Mouse (Mus musculus) kidney, postnatal 0 days (tissue): ENCODE data around the gene Acsf3. TPM values are rescaled to one million over a fixed set of nuclear protein-coding genes. Genes with fewer than 3 reads are reported as not detected.

ENCODE experiments used
- ATAC-seq: fragments of 200-750 bp; cut with Nextera tagmentation; replicated peaks from 2 replicates; pipeline ENCODE4 v1.8.0; 2017; ENCODE audit warnings: low read depth, moderate number of reproducible peaks, moderate TSS enrichment, moderate library complexity; ENCODE audit not compliant: low FRiP score
- DNase-seq: peaks from one replicate; pipeline ENCODE4 v3.0.0-alpha.2; 2016; ENCODE audit warnings: low spot score
- H3K27ac ChIP-seq: fragments of 300-500 bp; sonication (generic); 2 replicates; pipeline ENCODE4 v1.5.1; 2014; ENCODE audit warnings: mild to moderate bottlenecking
- H3K27me3 ChIP-seq: fragments of 300-500 bp; sonication (generic); 2 replicates; pipeline ENCODE4 v1.6.1; 2014; ENCODE audit warnings: low read length, mixed read lengths; ENCODE audit not compliant: insufficient read depth
- H3K36me3 ChIP-seq: fragments of 300-500 bp; sonication (generic); 2 replicates; pipeline ENCODE4 v1.6.1; 2014; ENCODE audit warnings: low read length, mixed read lengths; ENCODE audit not compliant: insufficient read depth
- H3K4me1 ChIP-seq: fragments of 300-500 bp; sonication (generic); replicated peaks from 2 replicates; pipeline ENCODE4 v1.6.1; 2014; ENCODE audit warnings: antibody characterized with exemption, low read length, mixed read lengths; ENCODE audit not compliant: insufficient read depth
- H3K4me2 ChIP-seq: fragments of 300-500 bp; sonication (generic); 2 replicates; pipeline ENCODE4 v1.6.1; 2014; ENCODE audit warnings: mild to moderate bottlenecking, low read length, moderate library complexity, mixed read lengths
- H3K4me3 ChIP-seq: fragments of 300-500 bp; sonication (generic); replicated peaks from 2 replicates; pipeline ENCODE4 v1.5.1; 2014; ENCODE audit warnings: low read depth, low read length
- H3K9ac ChIP-seq: fragments of 300-500 bp; sonication (generic); 2 replicates; pipeline ENCODE4 v1.6.1; 2014; ENCODE audit warnings: low read depth, low read length
- H3K9me3 ChIP-seq: fragments of 300-500 bp; sonication (generic); replicated peaks from 2 replicates; pipeline ENCODE4 v1.6.1; 2016; ENCODE audit warnings: low read length, inconsistent platforms, mixed read lengths
- CTCF ChIP-seq: IDR thresholded peaks from 2 replicates; pipeline ENCODE4 v1.5.1; 2016; ENCODE audit warnings: antibody characterized with exemption, low read depth, mild to moderate bottlenecking, moderate library complexity
- WGBS: fragments of 180-500 bp; shearing (Covaris S2); extraction: QIAGEN DNeasy Blood & Tissue Kit; methylation state at CpG from one replicate; pipeline ENCODE4 v1.1.7; 2014; 5-methylcytosine and 5-hydroxymethylcytosine counted together
- polyA plus RNA-seq: library from polyadenylated mRNA; unstranded; fragments of >200 nt; fragmentation: Nextera tagmentation; extraction: Ambion mirVana; gene quantifications from 2 replicates; pipeline ENCODE4 v1.2.1, GENCODE M21; 2015

Acsf3 gene
- polyA plus RNA-seq, 1 experiment from 2014 or later, result 21.4 TPM

DNA sequence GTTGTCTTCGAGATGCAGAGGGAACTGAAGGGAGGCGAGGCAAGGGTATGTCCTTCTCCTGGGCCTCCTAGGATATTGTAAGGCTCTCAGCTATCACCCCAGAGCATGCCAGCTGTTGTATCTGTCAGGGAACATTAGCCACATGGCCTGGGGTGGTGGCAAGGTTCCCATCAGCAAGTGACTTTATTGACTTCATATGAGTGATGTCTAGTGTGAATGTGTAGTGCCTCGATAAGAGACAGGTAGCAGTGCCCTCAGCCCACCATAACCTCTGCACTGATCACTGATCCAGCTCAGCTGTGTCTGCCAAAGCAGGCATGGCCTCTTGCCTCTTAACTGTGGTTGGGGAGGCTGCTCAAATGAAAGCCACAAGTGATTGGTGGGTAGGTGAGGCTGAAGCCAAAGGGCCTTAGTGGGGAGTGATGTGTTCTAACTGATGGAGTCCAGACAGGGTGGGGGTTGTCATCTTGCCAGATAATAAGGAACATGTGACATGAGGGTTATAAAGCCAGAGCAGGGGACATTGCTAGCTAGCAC lies 3.5 kb downstream of the Acsf3 start:
- no peak overlapping the region for H3K4me3 ChIP-seq
- TF ChIP-seq CTCF, result no peak
- H3K9me3 ChIP-seq, result no peaks in the 10 kb centered on the region
- H3K9ac ChIP-seq, result no peak overlapping the region
- no peaks in the 10 kb centered on the region for H3K27me3 ChIP-seq
- H3K4me2 ChIP-seq, result no peak overlapping the region
- ATAC-seq (no peak), DNase-seq (no peak)
- peaks cover 13% of the 10 kb centered on the region; the same call in 1 of the 2 replicates for H3K36me3 ChIP-seq
- WGBS, result 86% methylated on average over 3 of the region's 3 CpGs
- H3K4me1 ChIP-seq, result 0 out of 2 replicates have a peak, but pooled peaks cover 3% of the 10 kb centered on the region
- no peak overlapping the region for H3K27ac ChIP-seq

DNA sequence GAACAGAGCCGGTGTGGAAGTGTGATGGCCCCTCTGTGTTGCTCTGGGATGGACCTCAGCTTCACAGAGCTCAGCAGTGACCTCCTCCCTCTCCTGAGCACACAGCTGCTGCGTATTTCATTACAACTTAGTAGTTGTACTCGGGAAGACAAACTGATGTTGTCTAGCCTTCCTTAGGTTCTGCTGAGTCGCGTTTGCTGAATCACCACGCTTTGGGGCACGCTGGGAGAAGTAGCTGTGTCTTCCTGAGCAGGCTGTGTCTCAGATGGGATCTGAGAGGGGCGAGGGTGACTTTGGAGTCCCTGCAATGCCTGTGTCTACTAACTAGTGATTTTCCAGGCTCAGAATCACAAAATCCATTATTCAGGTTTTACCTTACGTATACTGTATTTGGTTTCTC lies 4.0 kb downstream of the Acsf3 start:
- H3K4me2 ChIP-seq, result no peak overlapping the region
- H3K4me3 ChIP-seq, result no peak overlapping the region
- no peaks in the 10 kb centered on the region for H3K27me3 ChIP-seq
- ATAC-seq (no peak), DNase-seq (no peak)
- TF ChIP-seq CTCF, result no peak
- peaks cover 16% of the 10 kb centered on the region; the same call in 1 of the 2 replicates for H3K36me3 ChIP-seq
- 0 out of 2 replicates have a peak, but pooled peaks cover 3% of the 10 kb centered on the region for H3K4me1 ChIP-seq
- no peaks in the 10 kb centered on the region for H3K9me3 ChIP-seq
- H3K9ac ChIP-seq, result no peak overlapping the region
- 83% methylated on average over 9 of the region's 9 CpGs for WGBS
- no peak overlapping the region for H3K27ac ChIP-seq

DNA sequence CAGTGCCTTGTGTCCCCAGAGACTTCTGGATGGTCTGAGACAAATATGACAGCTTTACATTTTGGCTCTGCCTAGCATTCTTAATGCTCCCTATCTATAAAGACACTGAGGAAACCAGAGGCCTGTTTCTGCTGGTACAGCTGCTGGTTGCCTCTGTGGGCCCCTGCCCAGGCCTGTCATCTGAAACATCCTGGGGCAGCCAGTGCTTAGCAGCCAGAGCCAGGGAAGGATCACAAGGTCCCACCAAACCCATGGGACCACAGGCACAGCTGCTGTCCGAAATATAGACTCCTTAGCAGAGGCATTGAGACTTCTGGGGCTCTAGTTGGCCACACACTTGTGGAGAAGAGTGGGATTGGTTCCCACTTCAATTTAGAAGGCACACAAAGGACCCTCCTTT lies 9.5 kb downstream of the Acsf3 start:
- 85% methylated on average over 1 of the region's 1 CpGs for WGBS
- no peak for TF ChIP-seq CTCF

DNA sequence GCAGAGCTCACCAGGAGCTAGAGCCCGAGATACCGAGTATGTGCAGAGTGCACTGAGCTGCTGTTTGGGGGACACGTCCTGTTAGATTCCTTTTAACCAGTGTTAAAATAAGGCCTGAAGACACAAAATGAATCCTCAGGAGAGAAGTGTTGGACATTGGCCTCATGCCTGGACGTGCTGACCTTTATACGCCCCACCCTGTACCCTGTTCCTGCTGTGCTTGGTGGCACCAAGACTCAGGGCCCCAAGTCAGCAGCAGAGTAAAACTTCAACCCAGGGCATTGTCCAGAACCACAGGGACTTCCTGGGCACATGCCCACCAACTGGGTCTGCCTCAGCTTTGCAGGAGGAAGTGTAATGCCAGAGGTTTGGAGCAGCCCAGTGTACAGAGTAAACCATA lies 14.5 kb downstream of the Acsf3 start:
- H3K27me3 ChIP-seq, result no peaks in the 10 kb centered on the region
- TF ChIP-seq CTCF, result no peak
- no peak overlapping the region for H3K9ac ChIP-seq
- H3K27ac ChIP-seq, result no peak overlapping the region
- H3K4me3 ChIP-seq, result no peak overlapping the region
- no peaks in the 10 kb centered on the region for H3K4me1 ChIP-seq
- DNase-seq, result no peak
- H3K4me2 ChIP-seq, result no peak overlapping the region
- H3K36me3 ChIP-seq, result peaks cover 29% of the 10 kb centered on the region
- WGBS, result 92% methylated on average over 5 of the region's 5 CpGs
- ATAC-seq, result 0 out of 2 replicates have a peak, but pooled peaks have one; percentile 40
- H3K9me3 ChIP-seq, result no peaks in the 10 kb centered on the region

More for the DNA sequence above, 9.5 kb downstream of the Acsf3 start:
- no peak overlapping the region for H3K4me3 ChIP-seq
- no peak for DNase-seq
- H3K9ac ChIP-seq, result no peak overlapping the region
- H3K36me3 ChIP-seq, result peaks cover 45% of the 10 kb centered on the region
- ATAC-seq, result no peak
- H3K4me2 ChIP-seq, result no peak overlapping the region
- no peaks in the 10 kb centered on the region for H3K27me3 ChIP-seq
- no peaks in the 10 kb centered on the region for H3K9me3 ChIP-seq
- H3K4me1 ChIP-seq, result no peaks in the 10 kb centered on the region
- no peak overlapping the region for H3K27ac ChIP-seq

DNA sequence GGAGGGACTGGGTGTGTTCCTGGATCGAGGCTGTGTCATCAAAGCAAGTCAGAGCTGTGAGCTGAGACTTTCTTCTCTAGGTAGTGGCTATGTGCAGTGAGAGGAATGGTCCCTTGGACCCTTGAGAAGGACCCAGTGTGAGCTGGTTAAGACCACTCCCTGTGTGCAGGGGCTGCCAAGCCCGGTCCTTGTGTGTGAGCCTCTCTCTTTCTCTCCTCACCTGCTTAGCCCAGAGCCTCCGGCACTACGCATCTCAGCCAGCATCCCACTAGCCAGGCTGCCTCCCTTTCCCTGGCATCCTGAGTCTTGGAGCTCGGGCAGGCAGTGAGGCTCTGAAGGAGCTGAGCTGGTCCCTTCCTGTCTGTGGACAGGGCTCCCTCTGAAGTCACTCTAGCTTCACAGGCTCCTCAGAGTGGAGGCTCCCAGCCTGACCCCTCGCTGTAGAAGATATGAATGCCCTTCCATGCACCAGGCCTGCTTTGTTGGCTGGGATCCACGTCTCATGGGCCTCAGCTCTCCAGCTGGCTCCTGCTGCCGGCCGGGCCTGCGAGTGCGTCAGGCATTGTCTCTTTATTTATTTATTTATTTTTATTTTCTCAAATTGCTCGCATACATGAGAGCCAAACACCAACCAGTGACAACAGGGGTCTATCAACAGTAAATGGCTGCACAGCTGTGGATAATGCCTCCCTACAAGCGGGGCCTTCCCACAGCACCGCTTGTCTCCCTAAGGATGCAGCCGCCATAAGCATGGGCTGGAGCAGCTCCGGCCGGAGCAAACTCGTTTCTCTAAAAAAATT lies 18.3 kb downstream of the Acsf3 start:
- peak; percentile 62 for DNase-seq
- H3K4me3 ChIP-seq, result no peak overlapping the region
- H3K36me3 ChIP-seq, result 0 out of 2 replicates have a peak, but pooled peaks cover 5% of the 10 kb centered on the region
- no peak overlapping the region for H3K4me2 ChIP-seq
- H3K9me3 ChIP-seq, result no peaks in the 10 kb centered on the region
- 71% methylated on average over 18 of the region's 18 CpGs for WGBS
- H3K9ac ChIP-seq, result no peak overlapping the region
- H3K4me1 ChIP-seq, result no peaks in the 10 kb centered on the region
- ATAC-seq, result peak; percentile 60
- no peak overlapping the region for H3K27ac ChIP-seq
- no peak for TF ChIP-seq CTCF
- H3K27me3 ChIP-seq, result no peaks in the 10 kb centered on the region

DNA sequence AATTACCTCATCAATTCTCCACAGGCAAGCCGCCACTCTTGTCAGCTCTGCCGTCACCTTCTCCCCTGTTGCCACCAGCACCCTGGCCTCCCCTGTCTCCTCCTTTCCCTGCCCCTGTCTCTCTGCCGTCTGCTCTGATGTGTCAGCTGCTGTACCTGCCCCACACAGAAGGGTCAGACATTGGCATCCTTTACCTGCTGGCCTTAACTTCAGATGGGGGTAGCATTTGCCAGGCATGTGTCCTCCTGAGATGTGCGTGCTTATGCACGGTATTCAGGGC lies 18.8 kb downstream of the Acsf3 start:
- 75% methylated on average over 5 of the region's 5 CpGs for WGBS
- no peak overlapping the region for H3K27ac ChIP-seq
- no peak overlapping the region for H3K4me3 ChIP-seq
- H3K9ac ChIP-seq, result no peak overlapping the region
- no peak for TF ChIP-seq CTCF
- H3K4me2 ChIP-seq, result no peak overlapping the region
- H3K36me3 ChIP-seq, result 0 out of 2 replicates have a peak, but pooled peaks cover 5% of the 10 kb centered on the region
- DNase-seq, result no peak
- H3K4me1 ChIP-seq, result no peaks in the 10 kb centered on the region
- ATAC-seq, result no peak
- no peaks in the 10 kb centered on the region for H3K9me3 ChIP-seq
- no peaks in the 10 kb centered on the region for H3K27me3 ChIP-seq
